Mouse (Mus musculus): ENCODE results near the gene Bhlhe41.

Bhlhe41 gene

GRCm38 (mm10) chr6:145865289-145865885 lies at the start of gene Bhlhe41:
Gene Bhlhe41, minus strand, starts transcription at chr6:145865558.
- peak; percentile 85 for DNase-seq (ENCODE audit: low spot score)

- DNase-seq (ENCODE audit: low spot score): no peak
These were observed 46.9 kb upstream of the Bhlhe41 start for GRCm38 (mm10) chr6:145912232-145912631.

GRCm38 (mm10) chr6:145910469-145911426 lies 45.4 kb upstream of the Bhlhe41 start:
- DNase-seq (ENCODE audit: low spot score): no peak

GRCm38 (mm10) chr6:145909943-145910342 lies 44.6 kb upstream of the Bhlhe41 start:
- no peak for DNase-seq (ENCODE audit: low spot score)

GRCm38 (mm10) chr6:145906096-145906890 lies 40.9 kb upstream of the Bhlhe41 start:
- DNase-seq (ENCODE audit: low spot score): no peak

- no peak for DNase-seq (ENCODE audit: low spot score)
These were observed 39.3 kb upstream of the Bhlhe41 start for GRCm38 (mm10) chr6:145904616-145905015.

- no peak for DNase-seq (ENCODE audit: low spot score)
These were observed 38.8 kb upstream of the Bhlhe41 start for GRCm38 (mm10) chr6:145904169-145904568.

- DNase-seq (ENCODE audit: low spot score): no peak
These were observed 29.4 kb upstream of the Bhlhe41 start for GRCm38 (mm10) chr6:145894669-145895342.

- DNase-seq (ENCODE audit: low spot score): no peak
These were observed 28.1 kb upstream of the Bhlhe41 start for GRCm38 (mm10) chr6:145893366-145894021.

GRCm38 (mm10) chr6:145892381-145893265 lies 27.3 kb upstream of the Bhlhe41 start:
- DNase-seq (ENCODE audit: low spot score): no peak

GRCm38 (mm10) chr6:145891951-145892350 lies 26.6 kb upstream of the Bhlhe41 start:
- DNase-seq (ENCODE audit: low spot score): no peak

GRCm38 (mm10) chr6:145887719-145888118 lies 22.4 kb upstream of the Bhlhe41 start:
- DNase-seq (ENCODE audit: low spot score): no peak

GRCm38 (mm10) chr6:145886277-145886676 lies 20.9 kb upstream of the Bhlhe41 start:
- DNase-seq (ENCODE audit: low spot score): no peak

GRCm38 (mm10) chr6:145885069-145885468 lies 19.7 kb upstream of the Bhlhe41 start:
- DNase-seq (ENCODE audit: low spot score): no peak

- DNase-seq (ENCODE audit: low spot score): no peak
These were observed 18.3 kb upstream of the Bhlhe41 start for GRCm38 (mm10) chr6:145883668-145884067.

- DNase-seq (ENCODE audit: low spot score): no peak
These were observed 17.7 kb upstream of the Bhlhe41 start for GRCm38 (mm10) chr6:145883010-145883409.

GRCm38 (mm10) chr6:145880609-145881008 lies 15.3 kb upstream of the Bhlhe41 start:
- no peak for DNase-seq (ENCODE audit: low spot score)

- no peak for DNase-seq (ENCODE audit: low spot score)
These were observed 11.8 kb upstream of the Bhlhe41 start for GRCm38 (mm10) chr6:145876986-145877735.

GRCm38 (mm10) chr6:145873354-145873753 lies 8.0 kb upstream of the Bhlhe41 start:
- no peak for DNase-seq (ENCODE audit: low spot score)

- DNase-seq (ENCODE audit: low spot score): no peak
These were observed 6.7 kb upstream of the Bhlhe41 start for GRCm38 (mm10) chr6:145872010-145872409.
